Mouse (Mus musculus) MEL (cell line): ENCODE data around the gene Acad11. TPM values are rescaled to one million over a fixed set of nuclear protein-coding genes. Genes with fewer than 3 reads are reported as not detected.

Experiments used
- DNase-seq: peaks from one replicate; pipeline ENCODE4 v3.0.0; 2011; ENCODE audit warnings: low read depth, low spot score
- H3K27ac ChIP-seq: 2 replicates; pipeline ENCODE4 v1.5.1; 2012; ENCODE audit warnings: low read depth, mild to moderate bottlenecking, control low read depth, low read length, moderate library complexity; ENCODE audit not compliant: control insufficient read depth
- H3K27me3 ChIP-seq, 2 experiments: fragments of 150-350 bp in 1 of 2; sonication (generic) in 1 of 2; 2 replicates each; pipeline ENCODE4 v1.6.1; 2012; ENCODE audit warnings: low read length in 2 of 2, mild to moderate bottlenecking in 2 of 2, improper control_type of control experiment in 1 of 2, moderate library complexity in 1 of 2; ENCODE audit not compliant: insufficient read depth in 2 of 2, control insufficient read depth in 1 of 2
- H3K36me3 ChIP-seq, 2 experiments: 2 replicates each; pipeline ENCODE4 v1.6.1; 2012 to 2014; ENCODE audit warnings: low read length in 2 of 2, improper control_type of control experiment in 1 of 2, inconsistent platforms in 1 of 2, mild to moderate bottlenecking in 1 of 2; ENCODE audit not compliant: insufficient read depth in 2 of 2, control insufficient read depth in 1 of 2
- H3K4me1 ChIP-seq, 2 experiments: fragments of 150-350 bp in 1 of 2; sonication (generic) in 1 of 2; 2 replicates each; pipeline ENCODE4 v1.6.1; 2012; ENCODE audit warnings: low read length in 2 of 2, improper control_type of control experiment in 1 of 2, mild to moderate bottlenecking in 1 of 2; ENCODE audit not compliant: insufficient read depth in 2 of 2, control insufficient read depth in 1 of 2
- H3K4me3 ChIP-seq, 2 experiments: fragments of 150-350 bp in 1 of 2; sonication (generic) in 1 of 2; 2 replicates each; pipeline ENCODE4 v1.5.1; 2012; ENCODE audit warnings: low read depth in 2 of 2, low read length in 2 of 2, mild to moderate bottlenecking in 2 of 2, moderate library complexity in 2 of 2, control low read depth in 1 of 2, improper control_type of control experiment in 1 of 2; ENCODE audit not compliant: control insufficient read depth in 1 of 2, insufficient read depth in 1 of 2
- H3K79me2 ChIP-seq: 2 replicates; pipeline ENCODE4 v1.6.1; 2012; ENCODE audit warnings: mild to moderate bottlenecking, low read length, moderate library complexity; ENCODE audit not compliant: control insufficient read depth, poor library complexity, insufficient read depth
- H3K9ac ChIP-seq: 2 replicates; pipeline ENCODE4 v1.6.1; 2012; ENCODE audit warnings: low read depth, mild to moderate bottlenecking, control low read depth, low read length, moderate library complexity; ENCODE audit not compliant: control insufficient read depth, poor library complexity, severe bottlenecking
- H3K9me3 ChIP-seq: fragments of 150-350 bp; sonication (generic); replicated peaks from 2 replicates; pipeline ENCODE4 v1.6.1; 2012; ENCODE audit warnings: mild to moderate bottlenecking, low read length, improper control_type of control experiment, moderate library complexity; ENCODE audit not compliant: insufficient read depth
- CHD1 ChIP-seq: IDR thresholded peaks from 2 replicates; pipeline ENCODE4 v1.6.1; 2012; ENCODE audit warnings: low read depth, mild to moderate bottlenecking, inconsistent platforms, low read length, improper control_type of control experiment
- CHD2 ChIP-seq: IDR thresholded peaks from 2 replicates; pipeline ENCODE4 v1.6.1; 2011; ENCODE audit warnings: low read length, improper control_type of control experiment
- ELF1 ChIP-seq: IDR thresholded peaks from 2 replicates; pipeline ENCODE4 v1.6.1; 2014; ENCODE audit warnings: low read depth, mild to moderate bottlenecking, inconsistent platforms, low read length, improper control_type of control experiment, moderate library complexity
- ETS1 ChIP-seq: IDR thresholded peaks from 2 replicates; pipeline ENCODE4 v1.6.1; 2012; ENCODE audit warnings: low read depth, mild to moderate bottlenecking, inconsistent platforms, low read length, improper control_type of control experiment, moderate library complexity
- GABPA ChIP-seq: IDR thresholded peaks from 2 replicates; pipeline ENCODE4 v1.6.1; 2012; ENCODE audit warnings: low read depth, mild to moderate bottlenecking, inconsistent platforms, low read length, improper control_type of control experiment, moderate library complexity
- GATA1 ChIP-seq: IDR thresholded peaks from 2 replicates; pipeline ENCODE4 v1.6.1; 2011; ENCODE audit warnings: low read depth, low read length, improper control_type of control experiment
- HCFC1 ChIP-seq: IDR thresholded peaks from 2 replicates; pipeline ENCODE4 v1.6.1; 2012; ENCODE audit warnings: low read depth, mild to moderate bottlenecking, inconsistent platforms, low read length, improper control_type of control experiment, moderate library complexity
- MAFK ChIP-seq: IDR thresholded peaks from 2 replicates; pipeline ENCODE4 v1.6.1; 2011; ENCODE audit warnings: low read depth, mild to moderate bottlenecking, low read length, improper control_type of control experiment, borderline replicate concordance
- MAX ChIP-seq: IDR thresholded peaks from 2 replicates; pipeline ENCODE4 v1.6.1; 2011; ENCODE audit warnings: low read length, improper control_type of control experiment
- MAZ ChIP-seq: IDR thresholded peaks from 2 replicates; pipeline ENCODE4 v1.6.1; 2012; ENCODE audit warnings: low read depth, mild to moderate bottlenecking, inconsistent platforms, low read length, improper control_type of control experiment
- MEF2A ChIP-seq: IDR thresholded peaks from 2 replicates; pipeline ENCODE4 v1.6.1; 2014; ENCODE audit warnings: low read depth, mild to moderate bottlenecking, inconsistent platforms, low read length, improper control_type of control experiment; ENCODE audit not compliant: poor library complexity, insufficient replicate concordance, severe bottlenecking; ENCODE audit errors: extremely low read depth
- MXI1 ChIP-seq: IDR thresholded peaks from 2 replicates; pipeline ENCODE4 v1.6.1; 2011; ENCODE audit warnings: mild to moderate bottlenecking, low read depth, low read length, improper control_type of control experiment
- MYB ChIP-seq: IDR thresholded peaks from 2 replicates; pipeline ENCODE4 v1.6.1; 2011; ENCODE audit warnings: mild to moderate bottlenecking, low read depth, low read length, improper control_type of control experiment
- MYC ChIP-seq: IDR thresholded peaks from 2 replicates; pipeline ENCODE4 v1.6.1; 2011; ENCODE audit warnings: low read depth, mild to moderate bottlenecking, low read length, improper control_type of control experiment, moderate library complexity
- NELFE ChIP-seq: IDR thresholded peaks from 2 replicates; pipeline ENCODE4 v1.6.1; 2011; ENCODE audit warnings: low read depth, low read length, improper control_type of control experiment
- NRF1 ChIP-seq: IDR thresholded peaks from 2 replicates; pipeline ENCODE4 v1.6.1; 2014; ENCODE audit warnings: low read depth, mild to moderate bottlenecking, inconsistent platforms, low read length, improper control_type of control experiment, moderate library complexity; ENCODE audit not compliant: poor library complexity, insufficient read depth, severe bottlenecking
- POLR2A ChIP-seq, 2 experiments: IDR thresholded peaks; 2 replicates each; pipeline ENCODE4 v1.6.1; 2011 to 2012; ENCODE audit warnings: low read length in 2 of 2, mild to moderate bottlenecking in 2 of 2, control low read depth in 1 of 2, improper control_type of control experiment in 1 of 2, low read depth in 1 of 2, moderate library complexity in 1 of 2; ENCODE audit not compliant: control insufficient read depth in 1 of 2, insufficient read depth in 1 of 2, poor library complexity in 1 of 2
- POLR2AphosphoS2 ChIP-seq: IDR thresholded peaks from 2 replicates; pipeline ENCODE4 v1.6.1; 2011; ENCODE audit warnings: low read length, improper control_type of control experiment
- RAD21 ChIP-seq: IDR thresholded peaks from 2 replicates; pipeline ENCODE4 v1.6.1; 2011; ENCODE audit warnings: mild to moderate bottlenecking, low read depth, low read length, improper control_type of control experiment
- RCOR1 ChIP-seq: IDR thresholded peaks from 2 replicates; pipeline ENCODE4 v1.6.1; 2012; ENCODE audit warnings: low read depth, mild to moderate bottlenecking, inconsistent platforms, low read length, improper control_type of control experiment
- SMC3 ChIP-seq: IDR thresholded peaks from 2 replicates; pipeline ENCODE4 v1.6.1; 2011; ENCODE audit warnings: low read depth, low read length, improper control_type of control experiment
- TCF12 ChIP-seq: IDR thresholded peaks from 2 replicates; pipeline ENCODE4 v1.6.1; 2014; ENCODE audit warnings: low read depth, mild to moderate bottlenecking, inconsistent platforms, low read length, improper control_type of control experiment, moderate library complexity
- UBTF ChIP-seq: IDR thresholded peaks from 2 replicates; pipeline ENCODE4 v1.6.1; 2012; ENCODE audit warnings: low read depth, mild to moderate bottlenecking, inconsistent platforms, low read length, improper control_type of control experiment, moderate library complexity, borderline replicate concordance; ENCODE audit not compliant: insufficient read depth
- ZC3H11A ChIP-seq: IDR thresholded peaks from 2 replicates; pipeline ENCODE4 v1.6.1; 2012; ENCODE audit warnings: low read depth, mild to moderate bottlenecking, inconsistent platforms, low read length, improper control_type of control experiment
- ZKSCAN1 ChIP-seq: IDR thresholded peaks from 2 replicates; pipeline ENCODE4 v1.6.1; 2012; ENCODE audit warnings: low read depth, mild to moderate bottlenecking, inconsistent platforms, low read length, improper control_type of control experiment, moderate library complexity
- ZNF384 ChIP-seq: IDR thresholded peaks from 2 replicates; pipeline ENCODE4 v1.6.1; 2012; ENCODE audit warnings: low read depth, mild to moderate bottlenecking, inconsistent platforms, low read length, improper control_type of control experiment
- polyA plus RNA-seq, 2 experiments: library from polyadenylated mRNA; stranded (reverse) in 1 of 2; unstranded in 1 of 2; fragments of >175 nt in 1 of 2; fragments of >200 nt in 1 of 2; gene quantifications; 2 replicates each; pipeline versions ENCODE4 v1.2.1 to v1.2.4; 2012; ENCODE audit warnings: low replicate concordance in 2 of 2, low read depth in 1 of 2; ENCODE audit not compliant: insufficient read length in 2 of 2, insufficient read depth in 1 of 2, missing spikeins in 1 of 2
- total RNA-seq: library from RNA; depleted of rRNA; stranded (reverse); fragments of 300-350 nt; gene quantifications from 2 replicates; pipeline ENCODE4 v1.2.3, GENCODE M21; 2012

The Acad11 gene
- total and polyA plus RNA-seq, 3 experiments: 14.2 to 16.0 TPM; not detected in 1

GRCm38 (mm10) chr9:104014526-104014925, 48.7 kb upstream of the Acad11 start:
- H3K4me1 ChIP-seq: no peaks in the 10 kb centered on the region
- TF ChIP-seq UBTF: no peak
- no peak for TF ChIP-seq ZKSCAN1
- TF ChIP-seq GATA1: no peak
- TF ChIP-seq MAX: no peak
- no peak for TF ChIP-seq CHD1
- TF ChIP-seq GABPA: no peak
- TF ChIP-seq ELF1: no peak
- TF ChIP-seq ETS1: no peak
- no peak for TF ChIP-seq POLR2A (IDR thresholded peaks at IDR 0.05; ENCODE audit: control insufficient read depth in 1 of 2, insufficient read depth in 1 of 2, low read depth in 1 of 2, low read length in 2 of 2, poor library complexity in 1 of 2)
- no peak for TF ChIP-seq NELFE
- TF ChIP-seq MXI1: no peak
- TF ChIP-seq, all 39 proteins: peak for 0
- DNase-seq: no peak
- Histone ChIP-seq H3K36me3 (no peaks in the 10 kb centered on the region), H3K79me2 (no peaks in the 10 kb centered on the region), H3K4me3 (no peak overlapping the region), H3K27ac (no peak overlapping the region), H3K9ac (no peak overlapping the region), H3K9me3 (no peaks in the 10 kb centered on the region), H3K27me3 (no peaks in the 10 kb centered on the region)

- Histone ChIP-seq H3K79me2 (no peaks in the 10 kb centered on the region), H3K27me3 (no peaks in the 10 kb centered on the region), H3K27ac (no peak overlapping the region), H3K4me3 (no peak overlapping the region), H3K4me1 (no peaks in the 10 kb centered on the region), H3K9me3 (no peaks in the 10 kb centered on the region), H3K9ac (no peak overlapping the region), H3K36me3 (no peaks in the 10 kb centered on the region)
- no peak for TF ChIP-seq GATA1
- TF ChIP-seq HCFC1: no peak
- no peak for TF ChIP-seq ZNF384
- TF ChIP-seq ETS1: no peak
- TF ChIP-seq POLR2A (IDR thresholded peaks at IDR 0.05; ENCODE audit: control insufficient read depth in 1 of 2, insufficient read depth in 1 of 2, low read depth in 1 of 2, low read length in 2 of 2, poor library complexity in 1 of 2): no peak
- no peak for TF ChIP-seq MAZ
- DNase-seq: no peak
Observed at GRCm38 (mm10) chr9:104021026-104021425, 42.2 kb upstream of the Acad11 start.

GRCm38 (mm10) chr9:104027186-104027585, 36.0 kb upstream of the Acad11 start:
- Histone ChIP-seq H3K4me3 (no peak overlapping the region), H3K79me2 (no peaks in the 10 kb centered on the region), H3K36me3 (no peaks in the 10 kb centered on the region), H3K27ac (no peak overlapping the region), H3K4me1 (no peaks in the 10 kb centered on the region), H3K9me3 (no peaks in the 10 kb centered on the region), H3K9ac (no peak overlapping the region), H3K27me3 (no peaks in the 10 kb centered on the region)
- no peak for DNase-seq
- TF ChIP-seq MYC (no peak), CHD2 (no peak), MYB (no peak), MXI1 (no peak), SMC3 (no peak), ETS1 (no peak), ZC3H11A (no peak), GABPA (no peak), MAX (no peak), TCF12 (no peak), RCOR1 (no peak), POLR2AphosphoS2 (no peak), NRF1 (no peak), MAFK (no peak), MEF2A (no peak), RAD21 (no peak)
